Mouse (Mus musculus): ENCODE measurements at regions not wholly inside any gene's neighbourhood (a gene's known extent, or its start where the extent isn't known, plus 50 kb on each side); places are given as distances from the start of the nearest gene placed in this dataset.
A peak's percentile ranks its signal among the peaks of the same experiment; 100 is the strongest.

GRCm38 (mm10) chr13:53783492-53783891 lies 272.0 kb downstream of the Drd1 start:
- Histone ChIP-seq H3K9me3 (0 out of 2 replicates have a peak, but pooled peaks cover 3% of the 10 kb centered on the region), H3K27ac (no peak overlapping the region), H3K36me3 (no peaks in the 10 kb centered on the region), H3K4me3 (replicated peaks) (no peak overlapping the region), H3K4me1 (replicated peaks) (no peaks in the 10 kb centered on the region), H3K4me2 (replicated peaks) (no peak overlapping the region), H3K27me3 (no peaks in the 10 kb centered on the region), H3K9ac (replicated peaks) (no peak overlapping the region)
- ATAC-seq, result peak; percentile 82
- 23% methylated on average over 6 of the region's 6 CpGs for WGBS

DNA sequence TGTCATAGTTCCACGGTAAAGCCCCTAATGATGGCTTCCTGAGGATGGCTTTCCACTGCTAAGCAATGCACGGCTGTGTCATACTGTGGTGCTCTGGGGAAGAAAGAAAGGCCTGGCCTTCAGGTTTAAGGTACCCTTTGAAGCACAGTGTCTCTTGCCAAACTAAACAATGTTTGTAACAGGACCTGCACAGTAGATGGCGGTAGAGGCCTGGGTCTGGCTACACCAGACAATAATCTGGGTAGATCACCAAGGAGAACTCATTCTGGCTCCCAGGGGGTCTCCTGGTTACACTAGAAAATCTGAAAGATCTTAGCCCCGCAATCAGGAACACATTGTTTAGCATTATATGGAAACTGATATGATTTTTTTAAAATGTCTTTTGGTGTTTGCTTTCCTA lies 276.4 kb downstream of the Drd1 start:
- Histone ChIP-seq H3K4me1 (replicated peaks) (no peaks in the 10 kb centered on the region), H3K9ac (replicated peaks) (no peak overlapping the region), H3K4me3 (replicated peaks) (no peak overlapping the region), H3K4me2 (replicated peaks) (no peak overlapping the region), H3K27ac (no peak overlapping the region), H3K9me3 (no peaks in the 10 kb centered on the region), H3K27me3 (0 out of 2 replicates have a peak, but pooled peaks cover 2% of the 10 kb centered on the region), H3K36me3 (no peaks in the 10 kb centered on the region)
- ATAC-seq, result peak; percentile 17; the same call in 1 of the 2 replicates
- 57% methylated on average over 4 of the region's 4 CpGs for WGBS

- no peaks in the 10 kb centered on the region for H3K9me3 ChIP-seq
- H3K27me3 ChIP-seq, result 0 out of 2 replicates have a peak, but pooled peaks cover 2% of the 10 kb centered on the region
- H3K9ac ChIP-seq (replicated peaks), result no peak overlapping the region
- H3K27ac ChIP-seq, result no peak overlapping the region
- ATAC-seq, result no peak
- H3K36me3 ChIP-seq, result no peaks in the 10 kb centered on the region
- no peak overlapping the region for H3K4me3 ChIP-seq (replicated peaks)
- no peaks in the 10 kb centered on the region for H3K4me1 ChIP-seq (replicated peaks)
- no peak overlapping the region for H3K4me2 ChIP-seq (replicated peaks)
- 81% methylated on average over 11 of the region's 11 CpGs for WGBS
Observed at GRCm38 (mm10) chr13:53776421-53776820, 279.1 kb downstream of the Drd1 start.

DNA sequence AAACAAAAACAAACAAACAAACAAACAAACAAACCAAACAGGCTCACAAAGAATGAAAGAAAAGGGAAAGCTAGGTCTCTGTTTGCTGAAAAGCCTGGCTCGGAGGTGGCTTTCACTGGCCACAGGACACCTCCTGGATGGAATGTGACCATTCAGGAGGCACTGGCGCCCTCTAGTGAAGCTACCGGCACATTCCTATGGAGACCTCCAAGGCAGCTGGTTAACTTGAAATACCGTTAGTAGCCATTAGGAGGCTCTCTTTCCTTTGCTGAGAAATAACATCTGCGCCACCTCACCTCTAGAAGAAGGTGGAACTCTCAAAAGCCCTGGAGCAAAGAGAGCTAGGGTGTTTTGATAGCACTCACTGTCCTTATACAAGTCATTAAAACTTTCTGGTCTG lies 279.8 kb downstream of the Drd1 start:
- 38% methylated on average over 5 of the region's 5 CpGs for WGBS
- H3K9me3 ChIP-seq, result no peaks in the 10 kb centered on the region
- no peaks in the 10 kb centered on the region for H3K36me3 ChIP-seq
- H3K4me1 ChIP-seq (replicated peaks), result no peaks in the 10 kb centered on the region
- no peak overlapping the region for H3K27ac ChIP-seq
- no peak overlapping the region for H3K9ac ChIP-seq (replicated peaks)
- H3K4me2 ChIP-seq (replicated peaks), result no peak overlapping the region
- ATAC-seq, result no peak
- no peak overlapping the region for H3K4me3 ChIP-seq (replicated peaks)
- H3K27me3 ChIP-seq, result 0 out of 2 replicates have a peak, but pooled peaks cover 2% of the 10 kb centered on the region

DNA sequence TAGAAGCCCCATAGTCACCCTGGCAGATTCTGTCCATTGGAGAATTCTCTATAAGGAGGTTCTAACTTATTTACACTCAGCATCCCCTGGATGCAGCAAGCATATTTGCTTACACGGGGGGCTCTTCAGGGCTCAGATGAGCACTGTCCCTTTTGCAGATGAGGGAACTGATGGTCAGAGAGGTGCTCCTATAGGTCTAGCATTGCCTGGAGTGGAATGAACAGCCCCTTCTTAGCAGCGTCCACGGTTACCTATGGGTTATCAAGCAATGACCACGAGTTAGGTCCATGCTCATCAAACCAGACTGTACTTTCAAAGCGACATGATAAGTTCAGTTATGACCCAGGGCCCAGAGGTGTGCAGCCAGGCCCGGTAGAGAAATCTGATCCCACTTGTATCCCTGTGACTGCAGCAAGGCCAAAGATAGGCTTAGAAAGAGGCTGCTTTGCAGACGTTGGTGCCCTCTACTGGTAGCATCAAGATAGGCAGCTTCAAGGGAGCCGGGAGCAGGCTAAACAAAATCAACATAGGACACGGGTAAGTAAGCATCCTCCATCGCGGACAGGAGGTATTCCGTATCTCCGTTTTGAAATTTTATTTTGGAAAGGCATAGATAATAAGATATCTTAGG lies 290.8 kb downstream of the Drd1 start:
- no peak overlapping the region for H3K9ac ChIP-seq (replicated peaks)
- H3K27ac ChIP-seq, result no peak overlapping the region
- peak; percentile 73 for ATAC-seq
- H3K9me3 ChIP-seq, result no peaks in the 10 kb centered on the region
- WGBS, result 25% methylated on average over 13 of the region's 13 CpGs
- no peaks in the 10 kb centered on the region for H3K36me3 ChIP-seq
- H3K27me3 ChIP-seq, result peaks cover 12% of the 10 kb centered on the region; the same call in 1 of the 2 replicates
- no peaks in the 10 kb centered on the region for H3K4me1 ChIP-seq (replicated peaks)
- H3K4me2 ChIP-seq (replicated peaks), result no peak overlapping the region
- H3K4me3 ChIP-seq (replicated peaks), result no peak overlapping the region

GRCm38 (mm10) chr13:53757576-53758237 lies 284.8 kb upstream of the Msx2 start:
- Histone ChIP-seq H3K4me1 (replicated peaks) (peaks cover 19% of the 10 kb centered on the region), H3K27ac (no peak overlapping the region), H3K27me3 (peaks cover 5% of the 10 kb centered on the region; the same call in 1 of the 2 replicates), H3K9ac (replicated peaks) (no peak overlapping the region), H3K4me2 (replicated peaks) (no peak overlapping the region), H3K36me3 (no peaks in the 10 kb centered on the region), H3K9me3 (no peaks in the 10 kb centered on the region), H3K4me3 (replicated peaks) (no peak overlapping the region)
- ATAC-seq, result no peak
- 68% methylated on average over 13 of the region's 13 CpGs for WGBS

DNA sequence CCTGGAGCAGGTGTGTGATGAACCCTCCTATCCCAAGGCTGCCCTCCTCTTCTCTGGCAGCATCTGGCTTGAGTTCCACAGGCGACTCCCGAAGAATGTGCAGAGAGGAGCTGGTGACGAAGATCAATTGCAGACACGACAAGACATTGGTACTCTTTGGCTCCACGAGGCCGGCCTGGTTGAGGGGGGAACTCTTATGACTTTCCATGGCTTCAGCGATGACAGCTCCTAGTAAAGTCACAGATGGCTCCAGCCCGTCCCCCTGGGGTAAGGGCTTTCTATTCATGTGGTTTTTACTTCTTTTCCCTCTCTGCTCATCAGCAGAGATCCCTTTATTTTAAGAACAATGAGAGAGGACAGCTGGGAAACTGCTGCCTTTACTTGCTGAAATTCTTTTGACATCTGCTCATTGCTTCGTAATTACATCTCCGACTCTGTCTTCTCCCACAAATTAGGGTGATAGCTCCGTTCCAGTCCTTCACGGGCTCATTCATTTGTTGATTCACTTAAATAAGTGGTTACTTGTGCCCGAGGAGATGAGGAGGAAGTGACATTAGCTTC lies 284.2 kb upstream of the Msx2 start:
- WGBS, result 48% methylated on average over 13 of the region's 13 CpGs
- H3K4me1 ChIP-seq (replicated peaks), result peaks cover 19% of the 10 kb centered on the region
- H3K9me3 ChIP-seq, result no peaks in the 10 kb centered on the region
- no peak overlapping the region for H3K4me2 ChIP-seq (replicated peaks)
- H3K36me3 ChIP-seq, result no peaks in the 10 kb centered on the region
- ATAC-seq, result no peak
- no peak overlapping the region for H3K4me3 ChIP-seq (replicated peaks)
- no peak overlapping the region for H3K27ac ChIP-seq
- no peak overlapping the region for H3K9ac ChIP-seq (replicated peaks)
- peaks cover 5% of the 10 kb centered on the region; the same call in 1 of the 2 replicates for H3K27me3 ChIP-seq

- Histone ChIP-seq H3K9me3 (no peaks in the 10 kb centered on the region), H3K4me3 (replicated peaks) (no peak overlapping the region), H3K9ac (replicated peaks) (no peak overlapping the region), H3K27me3 (peaks cover 3% of the 10 kb centered on the region; the same call in 1 of the 2 replicates), H3K4me2 (replicated peaks) (0 out of 2 replicates have a peak overlapping the region, but pooled peaks have one; percentile 4), H3K4me1 (replicated peaks) (peaks cover 19% of the 10 kb centered on the region), H3K36me3 (no peaks in the 10 kb centered on the region), H3K27ac (0 out of 2 replicates have a peak overlapping the region, but pooled peaks have one; percentile 2)
- ATAC-seq, result peak; percentile 73
- 47% methylated on average over 11 of the region's 11 CpGs for WGBS
Observed at GRCm38 (mm10) chr13:53755046-53755615, 282.3 kb upstream of the Msx2 start.

DNA sequence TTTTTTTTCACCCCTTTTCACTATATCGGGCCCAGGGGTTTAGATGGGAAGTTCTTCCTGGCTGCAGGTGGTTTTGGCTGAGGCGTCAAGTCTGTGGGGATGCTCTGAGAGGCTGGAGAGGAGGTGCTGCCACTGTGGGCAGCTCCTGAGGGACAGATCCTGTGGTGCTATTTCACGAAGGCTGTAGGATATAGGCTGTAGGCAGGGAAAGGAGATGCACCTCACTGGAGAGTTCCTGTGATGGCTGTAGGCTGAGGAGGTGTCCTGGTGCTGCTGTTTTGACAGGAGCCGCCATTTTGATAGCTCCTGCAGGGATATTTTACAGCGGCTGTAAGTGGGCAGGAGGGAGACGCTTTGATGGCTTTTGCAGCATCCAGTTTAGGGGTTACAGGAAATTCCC lies 280.2 kb upstream of the Msx2 start:
- H3K27ac ChIP-seq, result no peak overlapping the region
- no peak overlapping the region for H3K9ac ChIP-seq (replicated peaks)
- no peaks in the 10 kb centered on the region for H3K36me3 ChIP-seq
- ATAC-seq, result no peak
- H3K9me3 ChIP-seq, result no peaks in the 10 kb centered on the region
- H3K4me2 ChIP-seq (replicated peaks), result no peak overlapping the region
- peaks cover 19% of the 10 kb centered on the region for H3K4me1 ChIP-seq (replicated peaks)
- H3K4me3 ChIP-seq (replicated peaks), result no peak overlapping the region
- 83% methylated on average over 6 of the region's 6 CpGs for WGBS
- peaks cover 3% of the 10 kb centered on the region; the same call in 1 of the 2 replicates for H3K27me3 ChIP-seq

DNA sequence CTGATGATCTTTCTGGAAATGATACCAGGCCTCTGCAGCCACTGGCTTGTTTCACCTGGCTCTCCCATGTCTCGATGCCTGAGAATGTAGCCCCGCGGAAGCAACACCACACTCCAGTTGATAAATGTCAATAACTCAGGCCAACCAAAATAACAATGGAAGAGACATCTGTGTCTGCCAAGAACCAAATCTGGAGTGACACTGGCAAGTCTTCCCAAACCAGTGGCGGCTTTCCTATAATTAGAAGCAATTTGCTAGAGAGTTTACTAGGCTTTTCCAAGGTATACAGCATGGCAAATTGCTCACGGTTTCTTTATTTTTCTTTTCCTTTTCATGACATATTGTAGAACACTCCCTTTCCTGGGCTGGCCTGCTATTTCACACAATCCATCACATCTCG lies 268.1 kb upstream of the Msx2 start:
- H3K4me2 ChIP-seq (replicated peaks), result no peak overlapping the region
- no peak overlapping the region for H3K27ac ChIP-seq
- no peak overlapping the region for H3K9ac ChIP-seq (replicated peaks)
- H3K4me3 ChIP-seq (replicated peaks), result no peak overlapping the region
- no peaks in the 10 kb centered on the region for H3K4me1 ChIP-seq (replicated peaks)
- H3K27me3 ChIP-seq, result no peaks in the 10 kb centered on the region
- no peak for ATAC-seq
- no peaks in the 10 kb centered on the region for H3K36me3 ChIP-seq
- 89% methylated on average over 6 of the region's 6 CpGs for WGBS
- no peaks in the 10 kb centered on the region for H3K9me3 ChIP-seq

DNA sequence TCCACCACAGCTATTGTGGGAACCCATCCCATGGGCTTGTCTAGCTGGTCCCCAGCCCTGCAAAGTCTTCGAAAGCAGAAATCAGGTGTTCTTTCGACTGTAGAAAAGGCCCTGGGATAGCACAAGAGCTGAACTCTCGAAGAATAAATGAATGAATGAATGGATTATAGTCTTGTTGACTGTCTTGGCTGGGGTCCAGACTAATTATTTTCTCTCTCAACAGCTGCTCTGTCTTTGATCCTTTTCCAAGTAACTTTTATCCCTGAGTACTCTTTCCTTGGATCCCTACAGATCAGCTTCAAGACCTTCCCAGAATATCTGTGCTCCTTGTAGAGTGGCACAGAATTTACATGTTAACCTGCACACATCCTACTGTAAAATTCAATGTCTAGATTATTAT lies 266.3 kb upstream of the Msx2 start:
- H3K27ac ChIP-seq, result no peak overlapping the region
- H3K4me3 ChIP-seq (replicated peaks), result no peak overlapping the region
- no peaks in the 10 kb centered on the region for H3K9me3 ChIP-seq
- H3K9ac ChIP-seq (replicated peaks), result no peak overlapping the region
- H3K4me1 ChIP-seq (replicated peaks), result 0 out of 2 replicates have a peak, but pooled peaks cover 4% of the 10 kb centered on the region
- no peak for ATAC-seq
- no peak overlapping the region for H3K4me2 ChIP-seq (replicated peaks)
- no peaks in the 10 kb centered on the region for H3K27me3 ChIP-seq
- WGBS, result 55% methylated on average over 3 of the region's 3 CpGs
- H3K36me3 ChIP-seq, result no peaks in the 10 kb centered on the region

GRCm38 (mm10) chr13:53734944-53735343 lies 262.1 kb upstream of the Msx2 start:
- Histone ChIP-seq H3K36me3 (no peaks in the 10 kb centered on the region), H3K4me1 (replicated peaks) (0 out of 2 replicates have a peak, but pooled peaks cover 4% of the 10 kb centered on the region), H3K9me3 (no peaks in the 10 kb centered on the region), H3K27ac (no peak overlapping the region), H3K4me2 (replicated peaks) (no peak overlapping the region), H3K4me3 (replicated peaks) (no peak overlapping the region), H3K9ac (replicated peaks) (no peak overlapping the region), H3K27me3 (no peaks in the 10 kb centered on the region)
- 46% methylated on average over 4 of the region's 4 CpGs for WGBS
- ATAC-seq, result no peak

Measured in midbrain, embryonic 13.5 days (tissue).